Mouse (Mus musculus): Measurements from ENCODE around the gene Ankrd36.
A peak's percentile ranks its signal among the peaks of the same experiment; 100 is the strongest.

Gene Ankrd36

GRCm38 (mm10) chr11:5684283-5684682 is 114.8 kb downstream of the Ankrd36 start:
- DNase-seq (ENCODE audit: low spot score): no peak

DNA sequence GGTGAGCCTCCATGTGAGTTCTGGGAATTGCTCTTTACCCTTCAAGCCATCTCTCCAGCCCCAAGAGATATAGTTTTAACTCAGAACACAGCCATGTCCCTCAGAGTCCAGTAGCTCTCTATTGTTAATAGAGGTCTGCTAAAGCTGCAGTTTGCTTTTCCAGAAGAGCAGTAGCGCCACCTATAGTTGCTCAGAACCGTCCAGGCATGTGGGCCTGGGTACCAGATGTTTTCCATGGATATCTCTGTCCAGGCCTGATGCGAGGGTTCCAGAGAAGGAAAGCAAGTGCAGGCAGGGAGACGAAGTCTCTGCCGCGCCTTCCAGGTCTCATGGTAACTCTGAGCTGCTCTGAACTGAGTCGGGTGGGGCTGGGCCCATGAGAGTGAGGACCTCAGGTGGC is 122.3 kb downstream of the Ankrd36 start:
- DNase-seq (ENCODE audit: low spot score): no peak

GRCm38 (mm10) chr11:5700808-5701207 is 131.3 kb downstream of the Ankrd36 start:
- no peak for DNase-seq (ENCODE audit: low spot score)

DNA sequence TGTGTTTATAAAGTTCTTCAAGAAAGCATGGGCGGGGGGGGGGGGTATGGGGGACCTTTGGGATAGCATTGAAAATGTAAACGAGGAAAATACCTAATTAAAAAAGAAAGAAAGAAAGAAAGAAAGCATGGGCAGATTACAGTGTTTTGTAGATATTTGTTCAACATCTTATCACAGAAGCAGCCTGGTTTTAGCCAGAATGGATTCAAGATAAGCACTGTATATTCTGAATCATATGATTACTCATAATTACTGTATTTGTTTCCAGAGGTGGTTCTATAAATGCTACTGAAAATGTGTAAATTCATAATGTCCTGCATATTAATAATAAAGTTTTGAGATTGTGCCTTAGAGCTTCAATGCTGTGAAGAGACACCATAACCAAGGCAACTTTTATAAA is 131.8 kb downstream of the Ankrd36 start:
- DNase-seq (ENCODE audit: low spot score): no peak

GRCm38 (mm10) chr11:5701821-5702220 is 132.3 kb downstream of the Ankrd36 start:
- DNase-seq (ENCODE audit: low spot score): no peak

DNA sequence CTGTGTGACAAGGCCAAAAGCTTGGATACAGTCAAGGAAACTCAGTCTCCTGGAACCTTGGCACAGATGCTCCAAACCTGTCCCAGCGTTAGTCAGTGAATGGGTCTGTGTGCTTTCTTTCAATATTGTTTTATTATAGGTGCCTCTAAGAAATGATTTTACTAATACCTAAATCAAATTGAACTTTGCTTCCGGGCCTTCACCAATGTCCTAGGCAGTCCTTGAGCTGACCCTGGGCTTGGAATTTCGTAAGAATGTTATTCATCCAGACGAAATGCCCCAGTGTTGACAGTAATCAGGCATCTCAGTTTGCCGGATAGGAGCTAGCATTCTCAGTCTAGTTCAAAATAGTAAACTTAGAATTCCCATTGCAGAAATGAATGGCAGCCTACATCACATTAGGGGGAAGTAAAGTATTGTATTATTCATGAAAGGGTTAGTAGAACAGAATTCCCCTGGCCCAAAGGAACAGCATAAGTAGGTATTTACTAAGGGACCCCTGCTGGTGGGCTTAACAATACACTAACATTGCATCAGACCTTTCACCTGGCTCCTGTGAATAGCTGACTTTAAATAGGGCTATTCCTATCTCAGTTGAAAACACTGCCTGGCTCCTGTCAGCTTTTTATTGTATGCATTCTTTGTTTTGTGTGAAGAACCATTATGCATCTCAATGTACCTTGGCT is 132.9 kb downstream of the Ankrd36 start:
- no peak for DNase-seq (ENCODE audit: low spot score)

- DNase-seq (ENCODE audit: low spot score): no peak
Measured at GRCm38 (mm10) chr11:5702957-5703332, 133.5 kb downstream of the Ankrd36 start.

- DNase-seq (ENCODE audit: low spot score): no peak
Measured at GRCm38 (mm10) chr11:5703341-5703740, 133.9 kb downstream of the Ankrd36 start.

DNA sequence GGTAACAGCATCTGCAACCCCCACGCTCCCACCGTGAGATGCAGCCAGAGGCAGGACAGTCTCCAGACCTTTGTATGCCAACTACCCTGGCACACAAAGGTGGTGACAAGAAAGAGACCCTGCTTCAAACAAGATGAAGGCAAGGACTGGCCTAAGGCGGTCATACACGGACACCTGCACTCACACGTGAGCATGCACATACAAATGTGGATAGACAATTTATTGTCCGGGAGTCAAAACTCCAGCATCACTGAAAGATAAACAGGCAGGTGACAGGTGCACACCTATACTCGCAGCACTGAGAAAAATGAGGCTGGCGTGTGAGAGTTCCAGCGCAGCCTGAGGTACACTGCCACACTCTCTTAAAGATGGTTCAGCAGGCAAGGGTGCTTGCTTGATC is 136.5 kb downstream of the Ankrd36 start:
- DNase-seq (ENCODE audit: low spot score): no peak

- DNase-seq (ENCODE audit: low spot score): no peak
Measured at GRCm38 (mm10) chr11:5706874-5707529, 137.5 kb downstream of the Ankrd36 start.

DNA sequence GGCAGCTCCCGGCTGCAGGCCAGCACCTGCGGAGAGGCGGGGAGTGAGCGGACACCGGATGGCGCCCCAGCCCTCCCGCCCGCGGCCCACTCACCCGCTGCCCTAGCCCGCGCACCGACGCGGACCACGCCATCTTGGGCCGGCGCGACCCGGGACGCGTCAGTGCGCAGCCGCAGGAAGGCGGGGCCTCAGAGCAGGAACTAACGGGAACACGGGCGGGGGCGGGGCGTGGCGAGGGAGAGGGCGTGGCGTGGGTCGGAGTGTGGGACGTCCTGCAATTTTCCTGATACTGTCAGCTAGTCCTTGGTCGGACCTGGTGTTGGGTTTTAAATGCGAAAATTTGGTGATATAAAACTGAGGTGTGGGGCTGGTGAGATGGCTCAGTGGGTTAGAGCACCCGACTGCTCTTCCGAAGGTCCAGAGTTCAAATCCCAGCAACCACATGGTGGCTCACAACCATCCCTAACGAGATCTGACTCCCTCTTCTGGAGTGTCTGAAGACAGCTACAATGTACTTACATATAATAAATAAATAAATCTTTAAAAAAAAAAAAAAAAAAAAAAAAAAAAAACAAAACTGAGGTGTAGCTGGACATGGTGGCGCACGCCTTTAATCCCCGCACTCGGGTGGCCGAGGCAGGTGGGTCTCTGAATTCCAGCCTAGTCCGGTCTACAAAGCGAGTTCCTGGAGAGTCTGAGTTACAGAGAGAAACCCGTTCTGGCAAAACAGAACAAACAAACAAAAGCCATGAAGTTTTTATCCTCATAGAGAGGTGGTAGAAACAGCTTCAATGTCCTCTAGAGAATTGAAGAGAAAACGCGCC is 138.3 kb downstream of the Ankrd36 start:
- peak; percentile 79 for DNase-seq (ENCODE audit: low spot score)

GRCm38 (mm10) chr11:5715179-5715578 is 145.7 kb downstream of the Ankrd36 start:
- DNase-seq (ENCODE audit: low spot score): no peak

DNA sequence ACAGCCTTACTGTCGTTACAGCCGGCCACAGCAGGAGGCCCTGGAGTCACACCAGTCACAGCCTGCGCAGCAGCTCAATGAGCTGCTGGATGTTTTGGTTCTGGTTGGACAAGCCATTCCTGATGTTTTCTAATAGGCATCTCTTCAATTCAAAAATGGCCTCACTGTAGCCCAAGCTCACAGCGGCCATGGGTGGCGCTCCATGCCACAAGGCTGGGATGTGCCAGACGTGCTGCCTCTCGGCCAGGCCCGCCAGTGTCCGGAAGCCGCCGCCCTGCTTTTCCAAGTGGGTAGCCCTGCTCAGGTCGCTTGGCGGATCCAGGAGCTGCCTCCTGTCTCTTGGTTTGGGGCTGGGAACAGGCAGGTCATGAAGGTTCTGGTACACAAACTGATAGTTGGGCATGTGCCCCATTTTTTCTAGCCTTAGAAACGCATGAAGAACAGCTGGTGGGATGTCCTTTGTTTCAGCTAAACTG is 146.2 kb downstream of the Ankrd36 start, which contains the start of gene Mrps24:
Gene Mrps24 (minus strand): TSS at position 51 of the 476 bp plus-strand sequence.
- no peak for DNase-seq (ENCODE audit: low spot score)

DNA sequence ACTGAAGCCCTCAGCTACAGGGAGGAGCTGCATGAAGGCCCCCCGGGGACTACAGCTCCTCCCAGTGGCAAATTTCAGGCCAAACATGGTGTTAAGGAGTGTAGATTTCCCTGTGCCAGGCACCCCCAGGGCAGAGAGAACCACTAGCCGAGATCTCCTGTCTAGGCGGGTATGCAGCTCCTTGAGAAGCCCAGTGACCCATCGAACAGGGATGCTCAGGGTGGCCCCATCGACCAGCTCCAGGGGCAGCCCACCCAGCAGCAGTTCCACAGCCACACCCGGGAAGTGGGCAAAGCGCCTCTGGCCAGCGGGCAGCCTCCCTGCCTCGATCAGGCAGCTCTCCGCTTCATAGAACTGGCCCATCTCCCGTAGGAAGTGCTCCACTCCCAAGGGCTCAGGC is 146.8 kb downstream of the Ankrd36 start:
- no peak for DNase-seq (ENCODE audit: low spot score)

- DNase-seq (ENCODE audit: low spot score): no peak
Measured at GRCm38 (mm10) chr11:5716938-5717705, 147.6 kb downstream of the Ankrd36 start.

DNA sequence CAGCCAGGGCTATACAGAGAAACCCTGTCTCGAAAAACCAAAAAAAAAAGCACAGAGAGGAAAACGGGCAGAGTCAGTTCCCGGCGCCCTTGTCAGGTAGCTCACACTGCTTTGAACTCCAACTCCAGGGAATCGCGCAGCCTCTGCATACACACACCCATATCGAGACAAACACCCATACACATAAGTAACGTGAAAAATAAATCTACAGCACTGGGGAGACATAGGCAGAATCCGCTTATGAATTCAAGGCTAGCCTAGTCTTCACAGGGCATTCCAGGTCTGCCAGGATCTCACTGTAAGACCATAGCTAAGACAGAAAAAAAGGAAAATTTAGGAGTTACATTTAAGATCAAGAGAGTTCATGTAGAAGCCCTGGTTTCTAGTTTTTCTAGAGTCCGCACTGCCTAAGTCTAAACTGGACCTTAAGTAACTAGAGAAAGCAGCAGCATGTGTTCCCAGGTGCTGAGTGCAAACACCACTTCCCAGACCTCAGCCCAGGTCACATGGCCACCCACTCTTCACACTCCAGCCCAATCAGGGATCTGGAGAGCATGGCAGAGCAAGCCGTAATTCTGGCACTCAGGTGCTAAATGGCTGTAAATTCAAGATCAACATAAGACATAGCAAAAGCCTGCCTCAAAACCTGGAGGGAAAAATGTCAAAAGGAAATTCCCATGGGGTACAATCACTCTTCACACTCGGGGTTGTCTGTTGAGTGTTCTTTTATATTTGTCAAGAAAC is 149.3 kb downstream of the Ankrd36 start:
- no peak for DNase-seq (ENCODE audit: low spot score)

DNA sequence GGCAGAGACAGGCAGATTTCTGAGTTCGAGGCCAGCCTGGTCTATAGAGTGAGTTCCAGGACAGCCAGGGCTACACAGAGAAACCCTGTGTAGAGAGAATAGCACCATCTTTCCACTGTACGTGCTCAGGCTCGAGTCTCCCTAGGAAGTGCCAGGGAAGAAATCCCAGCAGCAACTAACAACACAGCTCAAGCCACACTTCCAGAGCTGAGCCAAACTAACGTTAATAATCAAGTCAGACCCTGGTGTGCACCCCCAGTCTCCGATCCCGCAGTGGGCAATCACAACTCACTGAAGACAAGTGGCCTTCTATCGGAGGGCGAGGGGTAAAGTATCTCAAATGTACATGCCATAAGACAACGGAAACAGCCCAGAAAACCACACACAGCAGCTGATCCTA is 160.1 kb downstream of the Ankrd36 start:
- DNase-seq (ENCODE audit: low spot score): no peak

- DNase-seq (ENCODE audit: low spot score): no peak
Measured at GRCm38 (mm10) chr11:5732401-5732800, 162.9 kb downstream of the Ankrd36 start.

GRCm38 (mm10) chr11:5734323-5734722 is 164.8 kb downstream of the Ankrd36 start:
- DNase-seq (ENCODE audit: low spot score): no peak

DNA sequence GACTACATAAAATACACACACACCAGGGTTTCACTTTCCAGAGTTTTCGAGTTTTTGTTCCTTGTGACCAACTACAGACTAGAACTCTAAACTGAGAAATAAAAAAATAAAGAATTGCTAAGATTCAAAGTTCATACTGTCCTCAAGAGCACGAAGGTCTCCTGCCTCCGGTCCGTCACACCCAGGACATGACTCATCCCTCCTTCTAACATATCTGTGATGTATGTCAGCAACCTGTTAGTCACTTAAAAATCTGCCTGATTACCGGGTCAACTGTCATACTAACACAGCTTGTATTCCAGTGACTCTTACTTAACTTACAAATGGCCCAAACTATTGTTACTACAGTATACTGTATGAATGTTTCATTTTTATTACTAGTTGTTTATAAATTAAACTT is 167.7 kb downstream of the Ankrd36 start:
- no peak for DNase-seq (ENCODE audit: low spot score)

Measured in ovary, adult 18-20 months (tissue).